ENCODE assay signal across 17 mouse cellular contexts in genomic region chr9:75766521-75766920, GRCm38 (mm10). TPM values are rescaled to one million over a fixed set of nuclear protein-coding genes. Genes with fewer than 3 reads are reported as not detected.
"Had no signal": no experiment of that assay in that cellular context is flagged by ENCODE, and none has a peak within 500 bp of the region (broad histone marks: within the 10 kb centered on the region; RNA-seq: fewer than 3 reads in every experiment).

No protein-coding gene starts in this region.

- H3K4me2 ChIP-seq: limb, embryonic 12.5 days; limb, embryonic 15.5 days; liver, embryonic 11.5 days; lung, embryonic 14.5 days; midbrain, embryonic 12.5 days had no signal

- ATAC-seq: liver, postnatal 0 days; lung, postnatal 0 days; midbrain, embryonic 16.5 days had no signal

- H3K4me3 ChIP-seq: left cerebral cortex, adult 2 months; limb, embryonic 12.5 days; limb, embryonic 15.5 days; midbrain, embryonic 12.5 days had no signal

- H3K4me1 ChIP-seq: limb, embryonic 12.5 days; limb, embryonic 15.5 days; midbrain, embryonic 12.5 days had no signal

- H3K9ac ChIP-seq: limb, embryonic 12.5 days; limb, embryonic 15.5 days; liver, embryonic 14.5 days; liver, postnatal 0 days; lung, embryonic 14.5 days; midbrain, embryonic 12.5 days had no signal

- H3K36me3 ChIP-seq: limb, embryonic 12.5 days; limb, embryonic 15.5 days; midbrain, embryonic 12.5 days had no signal

- H3K27ac ChIP-seq: left cerebral cortex, adult 2 months; limb, embryonic 12.5 days; limb, embryonic 15.5 days; liver, embryonic 14.5 days; macrophage; midbrain, embryonic 12.5 days had no signal

- H3K9me3 ChIP-seq: limb, embryonic 12.5 days; limb, embryonic 15.5 days; midbrain, embryonic 12.5 days had no signal

- DNase-seq: kidney, postnatal 14 days; kidney, postnatal 4 days; liver, postnatal 0 days; lung, embryonic 14.5 days; thymus, adult 18-20 months; thymus, postnatal 36 days had no signal

- H3K27me3 ChIP-seq: limb, embryonic 12.5 days; limb, embryonic 15.5 days; midbrain, embryonic 12.5 days had no signal

RNA-seq across cellular contexts. Expression of gene Bmp5, which starts 8.6 kb away (rescaled TPM):
- total RNA-seq: megakaryocyte, adult 5-6 weeks had no signal
- polyA plus RNA-seq: macrophage; spleen, adult 2 months had no signal
